In genomic region chr11:102279595-102279994, GRCm38 (mm10) we compare ENCODE assay signal across 27 mouse cellular contexts. TPM values are rescaled to one million over a fixed set of nuclear protein-coding genes. Genes with fewer than 3 reads are reported as not detected.
"Had no signal": no experiment of that assay in that cellular context is flagged by ENCODE, and none has a peak within 500 bp of the region (broad histone marks: within the 10 kb centered on the region; RNA-seq: fewer than 3 reads in every experiment).

No protein-coding gene starts in this region.

- H3K4me2 ChIP-seq: heart, embryonic 11.5 days; heart, embryonic 13.5 days; heart, embryonic 15.5 days; hindbrain, embryonic 13.5 days; hindbrain, embryonic 15.5 days; intestine, embryonic 15.5 days; limb, embryonic 12.5 days; liver, embryonic 11.5 days had no signal

- H3K9me3 ChIP-seq: heart, embryonic 13.5 days; heart, embryonic 15.5 days; hindbrain, embryonic 13.5 days; hindbrain, embryonic 15.5 days; intestine, embryonic 15.5 days; limb, embryonic 10.5 days; limb, embryonic 12.5 days had no signal

- H3K4me3 ChIP-seq: heart, adult 2 months; heart, embryonic 13.5 days; heart, embryonic 15.5 days; hindbrain, embryonic 13.5 days; hindbrain, embryonic 15.5 days; intestine, embryonic 15.5 days; layer of hippocampus, adult 2 months; left cerebral cortex, adult 2 months; limb, embryonic 10.5 days; limb, embryonic 12.5 days had no signal

- H3K27ac ChIP-seq: heart, adult 2 months; heart, embryonic 13.5 days; heart, embryonic 15.5 days; hindbrain, embryonic 13.5 days; hindbrain, embryonic 15.5 days; hindbrain, postnatal 0 days; intestine, embryonic 15.5 days; layer of hippocampus, adult 2 months; left cerebral cortex, adult 2 months; limb, embryonic 10.5 days; limb, embryonic 12.5 days; liver, embryonic 14.5 days had no signal

- DNase-seq: forebrain, postnatal 0 days; heart, adult 11 months; heart, adult 2 months; heart, postnatal 14 days; heart, postnatal 36 days; kidney, adult 18-20 months; kidney, adult 8-10 months; kidney, postnatal 10 days; kidney, postnatal 25 days; kidney, postnatal 4 days; liver had no signal

- H3K36me3 ChIP-seq: heart, embryonic 13.5 days; heart, embryonic 15.5 days; hindbrain, embryonic 13.5 days; hindbrain, embryonic 15.5 days; intestine, embryonic 15.5 days; limb, embryonic 10.5 days; limb, embryonic 12.5 days had no signal

- H3K9ac ChIP-seq: forebrain, postnatal 0 days; heart, embryonic 13.5 days; heart, embryonic 15.5 days; hindbrain, embryonic 13.5 days; hindbrain, embryonic 15.5 days; intestine, embryonic 15.5 days; limb, embryonic 12.5 days; liver, embryonic 14.5 days had no signal

- ATAC-seq: forebrain, postnatal 0 days; hindbrain, postnatal 0 days; intestine, embryonic 15.5 days; intestine, postnatal 0 days had no signal

- H3K27me3 ChIP-seq: intestine, embryonic 15.5 days had no signal

RNA-seq across cellular contexts. Expression of gene Asb16, which starts 11.1 kb away (rescaled TPM):
- total RNA-seq: hematopoietic stem cell, adult 5-6 weeks had no signal
- polyA plus RNA-seq: forebrain, postnatal 0 days; hindbrain, embryonic 13.5 days; intestine, embryonic 15.5 days; kidney, embryonic 16.5 days had no signal
